Mouse (Mus musculus): ENCODE data around the gene Stxbp3.

DNA sequence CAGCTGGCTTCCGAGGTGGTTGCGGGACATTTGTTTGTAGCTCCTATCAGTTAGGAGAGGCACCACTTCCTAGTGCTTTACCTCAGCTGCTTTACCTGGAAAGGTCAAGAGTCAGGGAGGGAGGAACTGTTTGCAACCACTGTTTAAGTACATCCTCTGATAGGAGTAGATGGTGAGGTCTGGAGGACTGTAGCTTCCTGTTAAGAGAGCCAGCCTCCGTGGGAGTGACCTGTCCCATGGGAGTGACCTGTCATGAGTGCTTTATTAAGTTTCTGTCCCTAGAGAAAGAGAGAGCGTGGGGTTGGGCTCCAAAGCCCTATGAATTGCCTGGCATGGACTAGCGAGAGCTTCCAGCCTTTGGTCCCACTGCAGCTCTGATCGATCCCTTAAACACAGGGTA lies 70.8 kb downstream of the Stxbp3 start:
- TF ChIP-seq CTCF (IDR thresholded peaks at IDR 0.05; ENCODE audit: low read depth, low read length) (no peak), POLR2A (IDR thresholded peaks at IDR 0.05; ENCODE audit: borderline replicate concordance, low read depth, low read length) (no peak)
